Mouse (Mus musculus) liver, postnatal 0 days (tissue): ENCODE results near the gene Ptpro.

Source experiments
- CTCF ChIP-seq: sonication (generic); IDR thresholded peaks from 2 replicates; pipeline ENCODE4 v1.5.1; 2016; ENCODE audit warnings: antibody characterized with exemption, low read depth
- EP300 ChIP-seq: IDR thresholded peaks from 2 replicates; pipeline ENCODE4 v1.6.1; 2016; ENCODE audit warnings: antibody characterized with exemption, low read depth, mild to moderate bottlenecking

- TF ChIP-seq CTCF (no peak), EP300 (no peak)
These were observed 191.0 kb downstream of the Ptpro start for GRCm38 (mm10) chr6:137443089-137443488.
